In the genomic region with DNA sequence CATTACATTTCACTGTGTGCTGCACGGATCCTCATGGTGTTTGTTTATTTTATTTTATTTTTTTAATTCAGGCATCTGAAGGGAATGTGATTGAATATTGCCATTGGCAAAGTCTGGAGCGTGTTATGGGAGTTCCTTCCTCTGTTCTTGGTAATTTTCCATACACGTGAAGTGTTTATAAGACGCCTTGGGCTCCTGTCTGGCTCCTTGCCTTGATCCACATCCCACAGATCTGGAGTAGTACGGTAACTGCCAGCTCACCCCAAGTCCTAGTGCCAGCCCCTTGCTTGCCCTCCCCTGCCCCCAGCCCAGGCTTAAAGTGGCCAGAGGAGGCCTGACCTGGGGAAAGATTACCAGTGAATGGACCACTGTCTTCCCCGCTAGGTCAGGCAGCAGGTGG, we compare ENCODE assay signal across 18 mouse cellular contexts. TPM values are rescaled to one million over a fixed set of nuclear protein-coding genes. Genes with fewer than 3 reads are reported as not detected.
DNase-seq lines count a peak whose midpoint lies in the region; TF ChIP-seq lines count a peak whose summit lies in the region.
"Had no signal": no experiment of that assay in that cellular context is flagged by ENCODE, and none has a peak within 500 bp of the region (broad histone marks: within the 10 kb centered on the region; RNA-seq: fewer than 3 reads in every experiment).

No protein-coding gene starts in this region.

- H3K4me1 ChIP-seq in kidney, adult 2 months (ENCODE audit: control insufficient read depth, insufficient read depth, low read length): no peaks in the 10 kb centered on the region
- H3K4me1 ChIP-seq in E14TG2a.4 (replicated peaks; ENCODE audit: low read depth, low read length): peaks cover 28% of the 10 kb centered on the region

- TF ChIP-seq POLR2A in kidney, adult 2 months (IDR thresholded peaks at IDR 0.05; ENCODE audit: low read depth, low read length): no peak

- intact Hi-C loops in gastrocnemius, adult 2 months (cut with DNase I): no loop called here

- H3K4me3 ChIP-seq in gastrocnemius, adult 2 months: no peak overlapping the region
- no peak overlapping the region for H3K4me3 ChIP-seq in kidney, adult 2 months (ENCODE audit: insufficient read depth, low read depth, low read length)
- H3K4me3 ChIP-seq in E14TG2a.4 (replicated peaks; ENCODE audit: low read length): peak overlapping the region; percentile 10; the same call in 1 of the 2 replicates
- H3K4me3 ChIP-seq: embryonic facial prominence, embryonic 15.5 days; erythroblast, embryonic 14.5 days; forebrain, embryonic 10.5 days; heart, adult 2 months; heart, embryonic 12.5 days had no signal

- DNase-seq in gastrocnemius, adult 2 months: no peak
- DNase-seq in gastrocnemius, postnatal 25 days: no peak
- peak; percentile 36 for DNase-seq in kidney, adult 2 months
- no peak for DNase-seq in kidney, postnatal 4 days
- peak; percentile 43 for DNase-seq in lung, postnatal 25 days (ENCODE audit: low spot score)
- no peak for DNase-seq in lung, postnatal 10 days
- DNase-seq in spleen, postnatal 4 days (ENCODE audit: low spot score in 2 of 2): no peak
- DNase-seq: adrenal gland, adult 2 months; adrenal gland, postnatal 25 days; cerebellum, adult 18-20 months; cerebellum, adult 9-11 months; cerebellum, postnatal 36 days; heart, adult 2 months had no signal

- no peaks in the 10 kb centered on the region for H3K27me3 ChIP-seq in kidney, adult 2 months (replicated peaks; ENCODE audit: control insufficient read depth, insufficient read depth, low read length)
- peaks cover 49% of the 10 kb centered on the region for H3K27me3 ChIP-seq in E14TG2a.4 (ENCODE audit: insufficient read depth, low read length)

- WGBS in kidney, adult 2 months: 59% methylated on average over 6 of the region's 6 CpGs

- H3K36me3 ChIP-seq in kidney, adult 2 months (ENCODE audit: control insufficient read depth, insufficient read depth, low read length): no peaks in the 10 kb centered on the region
- no peaks in the 10 kb centered on the region for H3K36me3 ChIP-seq in E14TG2a.4 (ENCODE audit: insufficient read depth, low read length)
- H3K36me3 ChIP-seq: embryonic facial prominence, embryonic 15.5 days; forebrain, embryonic 10.5 days; heart, embryonic 12.5 days had no signal

- TF ChIP-seq CTCF in gastrocnemius, adult 2 months (IDR thresholded peaks at IDR 0.05): no peak
- no peak for TF ChIP-seq CTCF in kidney, adult 2 months (conservative IDR thresholded peaks at IDR 0.05; ENCODE audit: insufficient read depth, insufficient read length, low read depth, low read length)
- TF ChIP-seq CTCF in E14TG2a.4 (conservative IDR thresholded peaks at IDR 0.05; ENCODE audit: low read length): no peak

- peak overlapping the region; percentile 79 for H3K27ac ChIP-seq in gastrocnemius, adult 2 months
- no peak overlapping the region for H3K27ac ChIP-seq in kidney, adult 2 months (ENCODE audit: insufficient read depth, low read depth, low read length)
- H3K27ac ChIP-seq: embryonic facial prominence, embryonic 15.5 days; forebrain, embryonic 10.5 days; heart, adult 2 months had no signal

- H3K9me3 ChIP-seq in E14TG2a.4 (ENCODE audit: low read length): no peaks in the 10 kb centered on the region
- H3K9me3 ChIP-seq: embryonic facial prominence, embryonic 15.5 days; forebrain, embryonic 10.5 days had no signal

RNA-seq across cellular contexts. Expression of a gene that starts 5.1 kb away (rescaled TPM):
- total RNA-seq in gastrocnemius, adult 2 months (2021): 1 to 10 TPM in 1 of 2 experiments, under 1 TPM in 1; 0.66 to 1.1 TPM
- under 1 TPM; 0.91 to 0.95 TPM for total RNA-seq in gastrocnemius, postnatal 25 days (2021)
- 0.31 and 0.42 TPM in 2 replicates for polyA plus RNA-seq in kidney, adult 2 months (2012; rRNA removed)
- polyA plus RNA-seq: erythroblast, embryonic 14.5 days had no signal

RNA-seq across cellular contexts. Expression of a gene that starts 25.8 kb away (rescaled TPM):
- 10 to 100 TPM; 30.1 to 33.4 TPM for total RNA-seq in gastrocnemius, adult 2 months (2021)
- 10 to 100 TPM; 11.4 to 15.2 TPM for total RNA-seq in gastrocnemius, postnatal 25 days (2021)
- 15.7 and 19.4 TPM in 2 replicates for polyA plus RNA-seq in kidney, adult 2 months (2012; rRNA removed)

RNA-seq across cellular contexts. Expression of a gene that starts 33.2 kb away (rescaled TPM):
- under 1 TPM; 0.10 to 0.25 TPM for total RNA-seq in gastrocnemius, adult 2 months (2021)
- total RNA-seq in gastrocnemius, postnatal 25 days (2021): under 1 TPM; 0.13 TPM
- polyA plus RNA-seq in kidney, adult 2 months (2012; rRNA removed): 4.1 and 5.1 TPM in 2 replicates
- polyA plus RNA-seq: erythroblast, embryonic 14.5 days had no signal

Comparison
In these comparisons a context has a peak if more than half of its experiments do, and no peak if none do; other contexts are left out.
1. DNase-seq: peak in kidney, adult 2 months (single experiment) and lung, postnatal 25 days (single experiment); none in gastrocnemius, adult 2 months (single experiment), gastrocnemius, postnatal 25 days (single experiment), kidney, postnatal 4 days (0 of 2), lung, postnatal 10 days (single experiment) and spleen, postnatal 4 days (0 of 2).